Mouse (Mus musculus) lung, postnatal 36 days (tissue): Measurements from ENCODE around the gene Borcs8.
A peak's percentile ranks its signal among the peaks of the same experiment; 100 is the strongest.

ENCODE experiments used
- DNase-seq: peaks from one replicate; pipeline ENCODE4 v3.0.0; 2022; ENCODE audit warnings: mixed read lengths

The Borcs8 gene

GRCm38 (mm10) chr8:70181212-70181902, 42.1 kb downstream of the Borcs8 start:
- DNase-seq, result no peak

GRCm38 (mm10) chr8:70181903-70182252, 42.6 kb downstream of the Borcs8 start:
- no peak for DNase-seq

- no peak for DNase-seq
These were observed 43.9 kb downstream of the Borcs8 start for GRCm38 (mm10) chr8:70183194-70183593.

- no peak for DNase-seq
These were observed 49.4 kb downstream of the Borcs8 start for GRCm38 (mm10) chr8:70188707-70189106.

GRCm38 (mm10) chr8:70193238-70193637, 53.9 kb downstream of the Borcs8 start:
- no peak for DNase-seq

- DNase-seq, result peak; percentile 36
These were observed 54.9 kb downstream of the Borcs8 start for GRCm38 (mm10) chr8:70194191-70194590.

GRCm38 (mm10) chr8:70195762-70196161, 56.5 kb downstream of the Borcs8 start:
- no peak for DNase-seq
